Mouse (Mus musculus): Measurements from ENCODE around the gene Pde8a.

DNA sequence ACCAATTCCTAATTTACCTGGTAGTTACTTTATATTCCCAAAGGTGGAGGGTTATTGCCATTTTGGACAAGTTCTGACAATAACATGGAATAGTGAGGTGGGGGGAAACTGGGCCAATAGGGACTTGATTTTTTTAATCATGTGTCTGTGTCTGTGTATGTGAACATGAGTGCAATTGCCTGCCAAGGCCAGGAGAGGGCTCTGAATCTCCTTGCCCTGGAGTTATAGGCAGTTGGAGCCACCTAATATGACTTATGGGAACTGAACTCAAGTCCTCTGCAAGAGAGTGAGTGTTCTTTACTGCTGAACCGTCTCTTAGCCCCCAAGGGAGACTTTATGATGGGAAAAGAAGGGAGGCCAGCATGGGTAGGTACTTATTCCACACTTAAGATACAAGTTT, 28.7 kb upstream of the Pde8a start:
- TF ChIP-seq CTCF (conservative IDR thresholded peaks at IDR 0.05; ENCODE audit: low read length): peak; percentile 34
- no peak for TF ChIP-seq NANOG (IDR thresholded peaks at IDR 0.05; ENCODE audit: borderline replicate concordance, low read length)
